Mouse (Mus musculus) bone marrow, adult 2 months (tissue): ENCODE results near the gene Arf5. TPM values are rescaled to one million over a fixed set of nuclear protein-coding genes. Genes with fewer than 3 reads are reported as not detected.

Experiments used
- H3K27ac ChIP-seq: fragments of 200-500 bp; 2 replicates; pipeline ENCODE4 v1.5.1; 2012; ENCODE audit warnings: low read depth, mild to moderate bottlenecking, control low read depth, inconsistent platforms, low read length; ENCODE audit not compliant: control insufficient read depth, poor library complexity, insufficient read depth
- H3K4me1 ChIP-seq: fragments of 200-500 bp; 2 replicates; pipeline ENCODE4 v1.6.1; 2011; ENCODE audit warnings: low read length; ENCODE audit not compliant: control insufficient read depth, insufficient read depth
- H3K4me3 ChIP-seq: fragments of 200-500 bp; replicated peaks from 2 replicates; pipeline ENCODE3; 2011; ENCODE audit warnings: mild to moderate bottlenecking, low read depth, low read length, control low read depth; ENCODE audit not compliant: control insufficient read depth
- CTCF ChIP-seq: fragments of 200-500 bp; IDR thresholded peaks from 2 replicates; pipeline ENCODE4 v1.5.1; 2011; ENCODE audit warnings: low read length, control low read depth; ENCODE audit not compliant: control insufficient read depth, insufficient read depth
- POLR2A ChIP-seq: fragments of 200-500 bp; IDR thresholded peaks from 2 replicates; pipeline ENCODE4 v1.6.1; 2011; ENCODE audit warnings: low read depth, mild to moderate bottlenecking, control low read depth, low read length, borderline replicate concordance; ENCODE audit not compliant: control insufficient read depth
- WGBS: fragments of 180-500 bp; shearing (Covaris S2); methylation state at CpG from one replicate; pipeline ENCODE4 v1.1.7; 2018; 5-methylcytosine and 5-hydroxymethylcytosine counted together
- polyA plus RNA-seq: library from polyadenylated mRNA; stranded (reverse); fragments of >200 nt; gene quantifications from 2 replicates; pipeline ENCODE4 v1.2.4, GENCODE M21; 2011; ENCODE audit warnings: low replicate concordance; ENCODE audit not compliant: missing spikeins, insufficient read depth, insufficient read length

Arf5 gene
- polyA plus RNA-seq, 1 experiment: 529 TPM

GRCm38 (mm10) chr6:28421469-28422000, 1.8 kb upstream of the Arf5 start:
- Histone ChIP-seq H3K4me1 (no peaks in the 10 kb centered on the region; the same call in none of the 2 replicates), H3K27ac (peak overlapping the region; percentile 82), H3K4me3 (peak overlapping the region; percentile 80)
- peak; percentile 83 for TF ChIP-seq CTCF
- TF ChIP-seq POLR2A: peak; percentile 82; the same call in 1 of the 2 replicates
- 1% methylated on average over 27 of the region's 27 CpGs for WGBS

- WGBS: 66% methylated on average over 15 of the region's 15 CpGs
- Histone ChIP-seq H3K4me3 (peak overlapping the region; percentile 30), H3K27ac (no peak overlapping the region), H3K4me1 (no peaks in the 10 kb centered on the region; the same call in none of the 2 replicates)
- TF ChIP-seq POLR2A (no peak), CTCF (no peak)
Observed at GRCm38 (mm10) chr6:28422651-28423290, 589 bp upstream of the Arf5 start.

GRCm38 (mm10) chr6:28423767-28424695, 671 bp downstream of the Arf5 start:
- H3K4me3 ChIP-seq: peak overlapping the region; percentile 97
- H3K27ac ChIP-seq: peak overlapping the region; percentile 88
- 10% methylated on average over 46 of the region's 46 CpGs for WGBS
- no peaks in the 10 kb centered on the region; the same call in none of the 2 replicates for H3K4me1 ChIP-seq
- TF ChIP-seq CTCF (no peak), POLR2A (peak; percentile 21)

- no peaks in the 10 kb centered on the region; the same call in none of the 2 replicates for H3K4me1 ChIP-seq
- peak overlapping the region; percentile 97 for H3K4me3 ChIP-seq
- H3K27ac ChIP-seq: no peak overlapping the region
- no peak for TF ChIP-seq POLR2A
- no peak for TF ChIP-seq CTCF
- WGBS: 79% methylated on average over 6 of the region's 6 CpGs
Observed at GRCm38 (mm10) chr6:28425019-28425418, 1.7 kb downstream of the Arf5 start.

GRCm38 (mm10) chr6:28427096-28427839, 3.9 kb downstream of the Arf5 start, which contains the start of gene Fscn3:
Fscn3 (plus strand) TSS chr6:28427789.
- no peak within 1 kb of the TSS for H3K27ac ChIP-seq

GRCm38 (mm10) chr6:28428290-28428689, 4.9 kb downstream of the Arf5 start, which contains the start of gene Gcc1:
Gcc1 (minus strand) TSS chr6:28428390.
- no peak for TF ChIP-seq POLR2A
- TF ChIP-seq CTCF: no peak
- Histone ChIP-seq H3K4me3 (no peak within 1 kb of the TSS), H3K27ac (no peak within 1 kb of the TSS), H3K4me1 (no peaks in the 10 kb centered on the region; the same call in 1 of the 2 replicates)
- 82% methylated on average over 3 of the region's 3 CpGs for WGBS

More at GRCm38 (mm10) chr6:28427096-28427839, 3.9 kb downstream of the Arf5 start, which contains the start of gene Fscn3:
- no peak for TF ChIP-seq CTCF
- no peak for TF ChIP-seq POLR2A
- no peak within 1 kb of the TSS for H3K4me3 ChIP-seq
- WGBS: 65% methylated on average over 3 of the region's 3 CpGs
- H3K4me1 ChIP-seq: no peaks in the 10 kb centered on the region; the same call in 1 of the 2 replicates

GRCm38 (mm10) chr6:28429870-28430269, 6.5 kb downstream of the Arf5 start:
- no peak for TF ChIP-seq CTCF
- no peak for TF ChIP-seq POLR2A
- WGBS: 86% methylated on average over 11 of the region's 11 CpGs
- no peaks in the 10 kb centered on the region for H3K4me1 ChIP-seq
- no peak overlapping the region for H3K4me3 ChIP-seq
- no peak overlapping the region for H3K27ac ChIP-seq
